In genomic region chr8:81342999-81343302, GRCm38 (mm10) we compare ENCODE assay signal across 8 mouse cellular contexts. TPM values are rescaled to one million over a fixed set of nuclear protein-coding genes. Genes with fewer than 3 reads are reported as not detected.
DNase-seq lines count a peak whose midpoint lies in the region; ATAC-seq and TF ChIP-seq lines count a peak whose summit lies in the region.

No protein-coding gene starts in this region.

- peak overlapping the region; percentile 63 for H3K4me3 ChIP-seq in kidney, postnatal 0 days (replicated peaks; ENCODE audit: low read depth, low read length)
- H3K4me3 ChIP-seq in embryonic facial prominence, embryonic 12.5 days: peak overlapping the region; percentile 62
- H3K4me3 ChIP-seq in intestine, embryonic 14.5 days (ENCODE audit: low read depth, low read length): peak overlapping the region; percentile 52; the same call in 1 of the 2 replicates
- peak overlapping the region; percentile 55 for H3K4me3 ChIP-seq in neural tube, embryonic 12.5 days

- peak; percentile 29 for ATAC-seq in kidney, postnatal 0 days (replicated peaks; ENCODE audit: low FRiP score, low read depth)
- no peak; the same call in 1 of the 2 replicates for ATAC-seq in embryonic facial prominence, embryonic 12.5 days (ENCODE audit: insufficient number of reproducible peaks, insufficient read depth, low FRiP score, low TSS enrichment)
- ATAC-seq in intestine, embryonic 14.5 days (replicated peaks; ENCODE audit: low FRiP score, low TSS enrichment, low read depth): no peak
- ATAC-seq in neural tube, embryonic 12.5 days (ENCODE audit: low FRiP score, low read depth): no peak

- no peak overlapping the region for H3K27ac ChIP-seq in kidney, postnatal 0 days
- H3K27ac ChIP-seq in embryonic facial prominence, embryonic 12.5 days: no peak overlapping the region
- H3K27ac ChIP-seq in intestine, embryonic 14.5 days (ENCODE audit: low read depth): no peak overlapping the region
- no peak overlapping the region for H3K27ac ChIP-seq in neural tube, embryonic 12.5 days

- DNase-seq in kidney, postnatal 0 days (ENCODE audit: low spot score): no peak
- DNase-seq in kidney, postnatal 14 days: no peak
- DNase-seq in intestine, embryonic 14.5 days (ENCODE audit: low spot score): no peak
- no peak for DNase-seq in layer of hippocampus, adult 18-20 months (ENCODE audit: low spot score in 2 of 2)
- no peak for DNase-seq in cerebellum, postnatal 14 days
- DNase-seq in left cerebral cortex, adult 11 months (ENCODE audit: low spot score): no peak

- H3K36me3 ChIP-seq in kidney, postnatal 0 days (ENCODE audit: insufficient read depth, low read length): no peaks in the 10 kb centered on the region
- no peaks in the 10 kb centered on the region for H3K36me3 ChIP-seq in embryonic facial prominence, embryonic 12.5 days
- no peaks in the 10 kb centered on the region for H3K36me3 ChIP-seq in intestine, embryonic 14.5 days (ENCODE audit: control insufficient read depth, insufficient read depth, low read length)
- no peaks in the 10 kb centered on the region for H3K36me3 ChIP-seq in neural tube, embryonic 12.5 days

- H3K27me3 ChIP-seq in kidney, postnatal 0 days (ENCODE audit: insufficient read depth, low read length): no peaks in the 10 kb centered on the region
- peaks cover 4% of the 10 kb centered on the region; the same call in 1 of the 2 replicates for H3K27me3 ChIP-seq in embryonic facial prominence, embryonic 12.5 days
- peaks cover 8% of the 10 kb centered on the region; the same call in 1 of the 2 replicates for H3K27me3 ChIP-seq in intestine, embryonic 14.5 days (replicated peaks; ENCODE audit: control insufficient read depth, insufficient read depth, low read length)
- 0 out of 2 replicates have a peak, but pooled peaks cover 7% of the 10 kb centered on the region for H3K27me3 ChIP-seq in neural tube, embryonic 12.5 days (replicated peaks)

- no peak for TF ChIP-seq CTCF in kidney, postnatal 0 days (IDR thresholded peaks at IDR 0.05; ENCODE audit: low read depth)

- peak overlapping the region; percentile 88 for H3K4me2 ChIP-seq in kidney, postnatal 0 days (ENCODE audit: low read length)
- H3K4me2 ChIP-seq in embryonic facial prominence, embryonic 12.5 days (replicated peaks): peak overlapping the region; percentile 95
- H3K4me2 ChIP-seq in intestine, embryonic 14.5 days (ENCODE audit: low read length): peak overlapping the region; percentile 93
- H3K4me2 ChIP-seq in neural tube, embryonic 12.5 days (replicated peaks): peak overlapping the region; percentile 93

- 17% methylated on average over 3 of the region's 3 CpGs for WGBS in kidney, postnatal 0 days
- WGBS in embryonic facial prominence, embryonic 12.5 days: 21% methylated on average over 3 of the region's 3 CpGs
- WGBS in intestine, embryonic 14.5 days: 12% methylated on average over 3 of the region's 3 CpGs
- 26% methylated on average over 3 of the region's 3 CpGs for WGBS in neural tube, embryonic 12.5 days

- H3K4me1 ChIP-seq in kidney, postnatal 0 days (replicated peaks; ENCODE audit: insufficient read depth, low read length): no peaks in the 10 kb centered on the region
- 0 out of 2 replicates have a peak, but pooled peaks cover 8% of the 10 kb centered on the region for H3K4me1 ChIP-seq in embryonic facial prominence, embryonic 12.5 days
- no peaks in the 10 kb centered on the region; the same call in 1 of the 2 replicates for H3K4me1 ChIP-seq in intestine, embryonic 14.5 days (replicated peaks; ENCODE audit: control insufficient read depth, insufficient read depth, low read length)
- H3K4me1 ChIP-seq in neural tube, embryonic 12.5 days: peaks cover 5% of the 10 kb centered on the region; the same call in 1 of the 2 replicates

- H3K9ac ChIP-seq in kidney, postnatal 0 days (ENCODE audit: low read depth, low read length): peak overlapping the region; percentile 52; the same call in 1 of the 2 replicates
- H3K9ac ChIP-seq in embryonic facial prominence, embryonic 12.5 days: peak overlapping the region; percentile 44; the same call in 1 of the 2 replicates
- H3K9ac ChIP-seq in intestine, embryonic 14.5 days (ENCODE audit: low read length): no peak overlapping the region
- H3K9ac ChIP-seq in neural tube, embryonic 12.5 days: peak overlapping the region; percentile 58; the same call in 1 of the 2 replicates

- H3K9me3 ChIP-seq in kidney, postnatal 0 days (replicated peaks; ENCODE audit: low read length): no peaks in the 10 kb centered on the region
- H3K9me3 ChIP-seq in embryonic facial prominence, embryonic 12.5 days: no peaks in the 10 kb centered on the region
- H3K9me3 ChIP-seq in intestine, embryonic 14.5 days (ENCODE audit: control insufficient read depth, low read length): no peaks in the 10 kb centered on the region
- H3K9me3 ChIP-seq in neural tube, embryonic 12.5 days: no peaks in the 10 kb centered on the region

RNA-seq across cellular contexts. Expression of gene Inpp4b, which starts 0.6 kb away (rescaled TPM):
- 8.1 and 9.1 TPM in 2 replicates for polyA plus RNA-seq in kidney, postnatal 0 days (2015; fragmentation: Nextera tagmentation; extraction: Ambion mirVana)
- 16.5 and 19.7 TPM in 2 replicates for polyA plus RNA-seq in embryonic facial prominence, embryonic 12.5 days (2016; fragmentation: Nextera tagmentation; extraction: Ambion mirVana)
- polyA plus RNA-seq in intestine, embryonic 14.5 days (2014; fragmentation: Nextera tagmentation; extraction: Ambion mirVana): 6.0 and 6.2 TPM in 2 replicates
- 5.2 and 5.6 TPM in 2 replicates for polyA plus RNA-seq in neural tube, embryonic 12.5 days (2016; fragmentation: Nextera tagmentation; extraction: Ambion mirVana)
- total RNA-seq in layer of hippocampus, adult 18-20 months (2021): 10 to 100 TPM; 10.4 to 10.9 TPM
